Mouse (Mus musculus) heart, adult 2 months (tissue): ENCODE data around the gene Rgl2. TPM values are rescaled to one million over a fixed set of nuclear protein-coding genes. Genes with fewer than 3 reads are reported as not detected.

Experiments used
- DNase-seq, 2 experiments: peaks; one replicate each; pipeline ENCODE4 v3.0.0; 2021
- H3K27ac ChIP-seq: fragments of 200-600 bp; 2 replicates; pipeline ENCODE4 v1.8.1; 2022
- H3K27me3 ChIP-seq: fragments of 200-500 bp; 2 replicates; pipeline ENCODE4 v1.6.1; 2012; ENCODE audit warnings: mild to moderate bottlenecking, low read length, inconsistent platforms, mixed read lengths; ENCODE audit not compliant: control insufficient read depth, insufficient read depth
- H3K36me3 ChIP-seq: fragments of 200-500 bp; 2 replicates; pipeline ENCODE4 v1.6.1; 2012; ENCODE audit warnings: low read length, inconsistent platforms; ENCODE audit not compliant: control insufficient read depth, insufficient read depth
- H3K4me1 ChIP-seq: fragments of 200-500 bp; 2 replicates; pipeline ENCODE4 v1.6.1; 2011; ENCODE audit warnings: low read length; ENCODE audit not compliant: control insufficient read depth, insufficient read depth
- H3K4me3 ChIP-seq: fragments of 200-600 bp; 2 replicates; pipeline ENCODE4 v1.8.1; 2022
- H3K79me2 ChIP-seq: fragments of 200-500 bp; replicated peaks from 2 replicates; pipeline ENCODE4 v1.6.1; 2012; ENCODE audit warnings: mild to moderate bottlenecking, inconsistent platforms, low read length, moderate library complexity, mixed read lengths; ENCODE audit not compliant: control insufficient read depth, insufficient read depth
- H3K9ac ChIP-seq: fragments of 200-500 bp; 2 replicates; pipeline ENCODE4 v1.6.1; 2012; ENCODE audit warnings: low read depth, mild to moderate bottlenecking, control low read depth, inconsistent platforms, low read length, mixed read lengths
- CTCF ChIP-seq: fragments of 200-600 bp; IDR thresholded peaks from 2 replicates; pipeline ENCODE4 v1.8.1; 2022; ENCODE audit warnings: antibody characterized with exemption, mild to moderate bottlenecking, moderate library complexity
- EP300 ChIP-seq: fragments of 200-500 bp; IDR thresholded peaks from 2 replicates; pipeline ENCODE4 v1.6.1; 2011; ENCODE audit warnings: low read depth, low read length, control low read depth; ENCODE audit not compliant: insufficient read depth
- POLR2A ChIP-seq: fragments of 200-500 bp; IDR thresholded peaks from 2 replicates; pipeline ENCODE4 v1.6.1; 2011; ENCODE audit warnings: mild to moderate bottlenecking, low read depth, low read length, control low read depth; ENCODE audit not compliant: insufficient read depth
- WGBS: fragments of 180-500 bp; shearing (Covaris S2); methylation state at CpG from one replicate; pipeline ENCODE4 v1.1.7; 2018; 5-methylcytosine and 5-hydroxymethylcytosine counted together
- intact Hi-C: fragments of 180-260 bp; cut with DNase I; formaldehyde crosslinking; loops from one replicate; pipeline ENCODE4 v1.15.1; 2025
- polyA plus RNA-seq: library from polyadenylated mRNA; depleted of rRNA; stranded (reverse); fragments of >200 nt; gene quantifications from 2 replicates; pipeline ENCODE4 v1.2.3, GENCODE M21; 2012
- total RNA-seq, 2 experiments: library from RNA; stranded (reverse); gene quantifications; 2 replicates each; pipeline ENCODE4 v1.2.3; 2021

The Rgl2 gene
- total and polyA plus RNA-seq, 3 experiments: 33.2 to 89.1 (median 36.0) TPM

DNA sequence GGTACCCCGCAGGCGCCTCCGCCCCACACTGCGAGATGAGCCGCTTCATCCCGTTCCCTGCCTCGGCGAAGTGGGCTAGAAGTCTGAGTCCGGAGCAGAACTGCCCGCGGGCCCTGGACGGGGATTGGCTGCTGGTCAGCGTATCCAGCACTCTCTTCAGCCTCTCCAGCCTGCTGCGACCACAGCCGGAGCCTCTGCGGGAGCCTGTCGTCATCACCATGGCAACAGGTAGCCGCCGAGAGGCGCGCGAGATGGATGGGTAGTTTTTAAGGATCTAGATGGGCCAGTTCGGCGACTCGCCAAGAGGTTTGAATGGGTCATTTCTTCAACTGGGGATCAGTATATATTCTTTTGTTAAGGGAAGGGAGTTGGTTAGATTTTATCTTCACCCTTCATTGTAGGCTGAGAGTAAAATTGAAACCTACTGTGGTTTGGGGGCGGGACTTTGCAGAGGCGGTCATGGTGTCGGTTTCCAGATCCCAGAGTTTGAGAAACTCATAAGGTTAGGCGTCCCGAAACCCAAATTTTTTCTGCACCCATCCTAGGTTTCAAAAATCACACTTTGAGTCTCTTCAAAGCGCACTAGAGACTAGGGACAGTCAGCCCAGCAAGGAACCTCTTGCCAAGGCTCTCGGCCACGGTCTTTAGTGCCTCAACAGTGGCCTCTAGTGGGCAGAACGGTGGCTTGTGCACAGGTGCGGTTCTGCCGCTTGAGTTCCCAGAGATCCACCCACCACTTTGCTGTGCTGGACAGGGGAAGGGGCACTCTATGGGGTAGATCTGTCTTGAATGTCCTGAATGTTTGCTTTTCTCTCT, 8.9 kb upstream of the Rgl2 start:
- peak; percentile 86 to 87 for DNase-seq
- H3K27me3 ChIP-seq: no peaks in the 10 kb centered on the region
- TF ChIP-seq CTCF (peak; percentile 96), EP300 (peak; percentile 70; the same call in 1 of the 2 replicates), POLR2A (no peak)
- intact Hi-C loops: loop anchor here (1.0 to 10.0 kb wide), 3 partner anchors 9 to 674 kb away; partner anchors contain the start of genes Ager, Pbx2 and Rgl2
- H3K4me1 ChIP-seq: peaks cover 3% of the 10 kb centered on the region
- peak overlapping the region; percentile 85 for H3K9ac ChIP-seq
- H3K79me2 ChIP-seq: peaks cover 1% of the 10 kb centered on the region; the same call in 1 of the 2 replicates
- peak overlapping the region; percentile 75 for H3K4me3 ChIP-seq
- WGBS: under 1% methylated on average over 36 of the region's 36 CpGs
- peak overlapping the region; percentile 92 for H3K27ac ChIP-seq
- no peaks in the 10 kb centered on the region for H3K36me3 ChIP-seq

DNA sequence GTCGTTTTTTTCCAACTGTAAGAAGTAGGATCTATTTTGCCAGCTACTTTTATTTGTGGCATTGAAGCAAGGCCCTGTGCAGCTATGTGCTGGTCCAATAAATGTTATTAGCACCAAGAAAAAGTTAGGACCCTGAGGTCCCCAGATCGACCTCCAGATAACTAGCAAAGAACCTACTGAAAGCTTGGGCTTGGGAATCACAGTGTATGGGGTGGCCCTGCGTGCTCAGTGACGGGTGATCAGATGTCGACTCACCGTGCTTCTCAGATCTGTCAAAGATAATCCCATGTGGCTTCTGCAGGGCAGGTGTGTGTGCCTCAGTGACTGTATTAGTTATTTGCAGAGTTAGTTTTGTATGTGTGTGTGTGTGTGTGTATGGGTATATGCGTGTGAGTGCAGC, 8.0 kb upstream of the Rgl2 start:
- H3K27me3 ChIP-seq: no peaks in the 10 kb centered on the region
- 84% methylated on average over 7 of the region's 7 CpGs for WGBS
- peaks cover 3% of the 10 kb centered on the region for H3K4me1 ChIP-seq
- no peak overlapping the region for H3K27ac ChIP-seq
- TF ChIP-seq EP300: no peak
- TF ChIP-seq CTCF: no peak
- TF ChIP-seq POLR2A: no peak
- H3K79me2 ChIP-seq: peaks cover 3% of the 10 kb centered on the region; the same call in 1 of the 2 replicates
- H3K4me3 ChIP-seq: no peak overlapping the region
- intact Hi-C loops: loop anchor here (2.0 to 10.0 kb wide), 2 partner anchors 25 to 673 kb away; partner anchors contain the start of genes Ager and Pbx2
- DNase-seq: no peak
- no peaks in the 10 kb centered on the region for H3K36me3 ChIP-seq
- no peak overlapping the region for H3K9ac ChIP-seq

DNA sequence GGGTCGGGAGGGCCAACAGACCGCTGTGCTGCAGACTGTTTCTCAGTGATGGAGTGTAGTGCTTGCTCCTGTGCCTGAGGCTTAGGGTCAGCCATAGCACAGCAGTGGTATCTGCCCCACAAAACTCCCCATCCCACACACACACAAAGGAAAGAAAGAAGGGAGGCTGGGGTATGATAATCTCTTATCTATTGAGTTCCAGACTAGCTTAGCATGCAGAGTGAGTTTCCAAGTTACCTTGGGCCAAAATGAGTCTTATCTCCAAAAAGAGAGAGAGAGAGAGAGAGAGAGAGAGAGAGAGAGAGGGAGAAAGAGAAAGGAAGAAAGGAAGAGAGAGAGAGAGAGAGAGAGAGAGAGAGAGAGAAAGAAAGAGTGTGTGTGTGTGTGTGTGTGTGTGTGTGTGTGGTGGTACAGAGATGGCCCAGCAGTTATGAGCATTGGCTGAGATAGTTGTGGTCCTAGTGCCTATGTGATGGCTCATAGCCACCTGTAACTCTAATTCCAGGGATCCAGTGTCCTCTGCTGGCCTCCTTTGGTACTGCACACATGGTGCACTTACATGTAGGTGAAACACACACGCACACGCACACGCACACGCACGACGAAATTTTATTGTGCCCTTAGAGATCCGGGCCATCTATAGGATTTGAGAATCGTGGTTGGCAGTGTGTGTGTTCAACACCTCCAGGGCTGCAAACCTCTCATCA, 4.6 kb upstream of the Rgl2 start:
- WGBS: 91% methylated on average over 10 of the region's 10 CpGs
- no peak for DNase-seq
- intact Hi-C loops: loop anchor here (10.0 kb wide), 1 partner anchor 670 kb away; the partner anchor contains the start of genes Ager and Pbx2

DNA sequence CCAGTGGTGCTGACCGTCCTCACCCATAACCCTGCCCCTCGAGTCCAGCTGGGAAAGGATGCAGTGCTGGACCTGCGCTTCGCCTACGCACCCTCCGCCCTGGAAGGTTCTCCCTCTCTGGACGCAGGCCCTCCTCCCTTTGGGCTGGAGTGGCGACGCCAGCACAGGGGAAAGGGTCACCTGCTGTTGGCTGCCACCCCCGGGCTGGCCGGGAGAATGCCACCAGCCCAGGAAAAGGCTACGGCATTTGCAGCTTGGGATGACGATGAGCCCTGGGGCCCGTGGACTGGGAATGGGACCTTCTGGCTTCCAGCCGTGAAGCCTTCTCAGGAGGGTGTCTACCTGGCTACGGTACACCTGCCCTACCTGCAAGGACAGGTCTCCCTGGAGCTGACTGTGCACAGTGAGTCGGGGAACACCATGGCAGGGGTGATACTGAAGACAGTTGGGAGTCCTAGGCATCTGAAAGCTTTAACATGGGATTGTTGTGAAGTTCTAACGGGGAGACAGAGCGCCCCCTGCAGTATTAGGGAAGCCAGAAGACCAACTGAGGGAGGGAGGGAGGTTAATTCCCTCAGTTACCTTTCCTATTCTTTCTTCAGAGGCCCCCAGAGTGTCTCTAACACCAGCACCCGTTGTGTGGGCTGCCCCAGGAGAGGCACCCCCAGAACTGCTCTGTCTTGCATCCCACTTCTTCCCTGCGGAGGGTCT, 3.8 kb upstream of the Rgl2 start:
- no peak for DNase-seq
- intact Hi-C loops: loop anchor here (10.0 kb wide), 1 partner anchor 669 kb away; the partner anchor contains the start of genes Ager and Pbx2
- TF ChIP-seq POLR2A (no peak), EP300 (no peak), CTCF (0 out of 2 replicates have a peak, but pooled peaks have one; percentile 10)

More for the DNA sequence above, 4.6 kb upstream of the Rgl2 start:
- no peaks in the 10 kb centered on the region; the same call in 1 of the 2 replicates for H3K36me3 ChIP-seq
- no peak overlapping the region for H3K27ac ChIP-seq
- H3K4me1 ChIP-seq: peaks cover 4% of the 10 kb centered on the region; the same call in 1 of the 2 replicates
- no peaks in the 10 kb centered on the region for H3K27me3 ChIP-seq
- peaks cover 3% of the 10 kb centered on the region; the same call in 1 of the 2 replicates for H3K79me2 ChIP-seq
- no peak overlapping the region for H3K4me3 ChIP-seq
- TF ChIP-seq CTCF (peak; percentile 51), POLR2A (no peak)
- H3K9ac ChIP-seq: no peak overlapping the region

GRCm38 (mm10) chr17:33926207-33926932, 3.0 kb upstream of the Rgl2 start:
- no peaks in the 10 kb centered on the region; the same call in 1 of the 2 replicates for H3K36me3 ChIP-seq
- no peak overlapping the region for H3K4me3 ChIP-seq
- intact Hi-C loops: loop anchor here (10.0 kb wide), 1 partner anchor 668 kb away; the partner anchor contains the start of genes Ager and Pbx2
- H3K27ac ChIP-seq: no peak overlapping the region
- peaks cover 3% of the 10 kb centered on the region; the same call in 1 of the 2 replicates for H3K79me2 ChIP-seq
- TF ChIP-seq EP300: no peak
- peak; percentile 50 for TF ChIP-seq CTCF
- no peak for TF ChIP-seq POLR2A
- no peak overlapping the region for H3K9ac ChIP-seq
- no peak for DNase-seq
- 76% methylated on average over 17 of the region's 17 CpGs for WGBS
- peaks cover 4% of the 10 kb centered on the region; the same call in 1 of the 2 replicates for H3K4me1 ChIP-seq
- H3K27me3 ChIP-seq: no peaks in the 10 kb centered on the region

More for the DNA sequence above, 3.8 kb upstream of the Rgl2 start:
- Histone ChIP-seq H3K27ac (no peak overlapping the region), H3K79me2 (peaks cover 3% of the 10 kb centered on the region; the same call in 1 of the 2 replicates), H3K27me3 (no peaks in the 10 kb centered on the region), H3K36me3 (no peaks in the 10 kb centered on the region; the same call in 1 of the 2 replicates), H3K4me1 (peaks cover 4% of the 10 kb centered on the region; the same call in 1 of the 2 replicates), H3K9ac (no peak overlapping the region), H3K4me3 (no peak overlapping the region)
- 84% methylated on average over 21 of the region's 21 CpGs for WGBS
